Mouse (Mus musculus) stomach, postnatal 0 days (tissue): ENCODE measurements around the gene Epb41l1. TPM values are rescaled to one million over a fixed set of nuclear protein-coding genes. Genes with fewer than 3 reads are reported as not detected.

ENCODE experiments used
- ATAC-seq: fragments of 200-750 bp; cut with Nextera tagmentation; 2 replicates; pipeline ENCODE4 v1.8.0; 2017; ENCODE audit not compliant: low FRiP score, low TSS enrichment
- DNase-seq: peaks from one replicate; pipeline ENCODE4 v3.0.0-alpha.2; 2016; ENCODE audit warnings: low spot score
- H3K27ac ChIP-seq: fragments of 300-500 bp; sonication (generic); replicated peaks from 2 replicates; pipeline ENCODE4 v1.5.1; 2014; ENCODE audit warnings: mild to moderate bottlenecking, control low read depth
- H3K27me3 ChIP-seq: fragments of 300-500 bp; sonication (generic); 2 replicates; pipeline ENCODE4 v1.6.1; 2014; ENCODE audit warnings: low read length; ENCODE audit not compliant: control insufficient read depth, insufficient read depth
- H3K36me3 ChIP-seq: fragments of 300-500 bp; sonication (generic); 2 replicates; pipeline ENCODE4 v1.6.1; 2014; ENCODE audit warnings: low read length, mixed read lengths; ENCODE audit not compliant: control insufficient read depth, insufficient read depth
- H3K4me1 ChIP-seq: fragments of 300-500 bp; sonication (generic); replicated peaks from 2 replicates; pipeline ENCODE4 v1.6.1; 2014; ENCODE audit warnings: antibody characterized with exemption; ENCODE audit not compliant: control insufficient read depth, insufficient read depth
- H3K4me2 ChIP-seq: fragments of 300-500 bp; sonication (generic); replicated peaks from 2 replicates; pipeline ENCODE4 v1.6.1; 2014; ENCODE audit warnings: low read depth, mild to moderate bottlenecking, control low read depth, moderate library complexity
- H3K4me3 ChIP-seq: fragments of 300-500 bp; sonication (generic); 2 replicates; pipeline ENCODE4 v1.5.1; 2014; ENCODE audit warnings: low read depth, low read length, control low read depth
- H3K9ac ChIP-seq: fragments of 300-500 bp; sonication (generic); 2 replicates; pipeline ENCODE4 v1.6.1; 2014; ENCODE audit warnings: mild to moderate bottlenecking, low read length, control low read depth, mixed read lengths
- H3K9me3 ChIP-seq: fragments of 300-500 bp; sonication (generic); 2 replicates; pipeline ENCODE4 v1.6.1; 2016; ENCODE audit warnings: low read length; ENCODE audit not compliant: control insufficient read depth
- CTCF ChIP-seq: IDR thresholded peaks from 2 replicates; pipeline ENCODE4 v1.5.1; 2016; ENCODE audit warnings: antibody characterized with exemption, low read depth, mild to moderate bottlenecking, moderate library complexity
- EP300 ChIP-seq: optimal IDR thresholded peaks from 2 replicates; pipeline ENCODE3; 2016; ENCODE audit warnings: antibody characterized with exemption
- WGBS: fragments of 180-500 bp; shearing (Covaris S2); extraction: QIAGEN DNeasy Blood & Tissue Kit; methylation state at CpG from one replicate; pipeline ENCODE4 v1.1.7; 2014; 5-methylcytosine and 5-hydroxymethylcytosine counted together
- polyA plus RNA-seq: library from polyadenylated mRNA; unstranded; fragments of >200 nt; fragmentation: Nextera tagmentation; extraction: Ambion mirVana; gene quantifications from 2 replicates; pipeline ENCODE4 v1.2.1, GENCODE M21; 2015

The Epb41l1 gene
- polyA plus RNA-seq, 1 experiment from 2014 or later = 1.7 TPM

DNA sequence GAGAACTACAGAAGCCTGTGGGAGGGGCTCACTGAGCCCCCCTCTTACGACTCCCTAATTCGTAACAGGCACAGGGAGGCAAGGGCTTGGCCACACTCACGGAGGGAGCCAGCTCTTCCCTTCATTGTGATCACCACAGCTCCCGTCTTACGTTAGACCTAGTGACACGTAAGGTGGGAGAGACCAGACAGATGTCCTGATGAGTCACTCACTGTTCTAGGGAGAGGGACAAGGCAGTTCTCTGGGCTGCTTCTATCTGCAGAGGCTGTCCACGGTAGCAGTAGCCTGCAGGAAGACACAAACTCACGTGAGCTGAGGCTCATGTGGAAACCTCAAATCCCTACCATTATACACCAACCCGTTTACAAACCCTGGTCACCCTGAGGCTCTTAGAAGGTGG, 73.8 kb downstream of the Epb41l1 start:
- H3K9ac ChIP-seq = no peak overlapping the region
- H3K36me3 ChIP-seq = peaks cover 2% of the 10 kb centered on the region; the same call in 1 of the 2 replicates
- no peak overlapping the region for H3K4me2 ChIP-seq
- TF ChIP-seq EP300 (no peak), CTCF (no peak)
- no peak for DNase-seq
- no peaks in the 10 kb centered on the region for H3K27me3 ChIP-seq
- 77% methylated on average over 9 of the region's 9 CpGs for WGBS
- no peak overlapping the region for H3K27ac ChIP-seq
- no peak; the same call in 1 of the 2 replicates for ATAC-seq
- H3K9me3 ChIP-seq = no peaks in the 10 kb centered on the region
- no peak overlapping the region for H3K4me3 ChIP-seq
- no peaks in the 10 kb centered on the region for H3K4me1 ChIP-seq

DNA sequence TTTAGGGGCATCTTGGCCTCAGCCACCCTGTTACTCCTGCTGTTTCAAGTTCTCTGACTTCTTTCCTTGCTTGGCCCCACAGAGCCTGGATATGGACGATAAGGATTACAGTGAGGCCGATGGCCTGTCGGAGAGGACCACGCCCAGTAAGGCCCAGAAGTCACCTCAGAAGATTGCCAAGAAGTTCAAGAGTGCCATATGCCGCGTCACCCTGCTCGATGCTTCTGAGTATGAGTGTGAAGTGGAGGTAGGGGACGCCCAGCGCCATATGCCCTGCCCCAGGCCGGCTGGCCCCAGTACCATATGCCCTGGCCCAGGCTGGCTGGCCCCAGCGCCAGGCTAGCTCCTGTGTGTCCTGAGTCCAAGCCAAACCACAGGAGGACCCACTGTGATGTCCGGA, 74.2 kb downstream of the Epb41l1 start:
- WGBS = 73% methylated on average over 12 of the region's 12 CpGs
- ATAC-seq = peak; percentile 18; the same call in 1 of the 2 replicates
- no peak overlapping the region for H3K9ac ChIP-seq
- no peak overlapping the region for H3K4me3 ChIP-seq
- no peaks in the 10 kb centered on the region for H3K9me3 ChIP-seq
- no peak for DNase-seq
- H3K27me3 ChIP-seq = no peaks in the 10 kb centered on the region
- H3K36me3 ChIP-seq = peaks cover 2% of the 10 kb centered on the region; the same call in 1 of the 2 replicates
- TF ChIP-seq CTCF (no peak), EP300 (no peak)
- H3K4me2 ChIP-seq = no peak overlapping the region
- no peaks in the 10 kb centered on the region for H3K4me1 ChIP-seq
- no peak overlapping the region for H3K27ac ChIP-seq

DNA sequence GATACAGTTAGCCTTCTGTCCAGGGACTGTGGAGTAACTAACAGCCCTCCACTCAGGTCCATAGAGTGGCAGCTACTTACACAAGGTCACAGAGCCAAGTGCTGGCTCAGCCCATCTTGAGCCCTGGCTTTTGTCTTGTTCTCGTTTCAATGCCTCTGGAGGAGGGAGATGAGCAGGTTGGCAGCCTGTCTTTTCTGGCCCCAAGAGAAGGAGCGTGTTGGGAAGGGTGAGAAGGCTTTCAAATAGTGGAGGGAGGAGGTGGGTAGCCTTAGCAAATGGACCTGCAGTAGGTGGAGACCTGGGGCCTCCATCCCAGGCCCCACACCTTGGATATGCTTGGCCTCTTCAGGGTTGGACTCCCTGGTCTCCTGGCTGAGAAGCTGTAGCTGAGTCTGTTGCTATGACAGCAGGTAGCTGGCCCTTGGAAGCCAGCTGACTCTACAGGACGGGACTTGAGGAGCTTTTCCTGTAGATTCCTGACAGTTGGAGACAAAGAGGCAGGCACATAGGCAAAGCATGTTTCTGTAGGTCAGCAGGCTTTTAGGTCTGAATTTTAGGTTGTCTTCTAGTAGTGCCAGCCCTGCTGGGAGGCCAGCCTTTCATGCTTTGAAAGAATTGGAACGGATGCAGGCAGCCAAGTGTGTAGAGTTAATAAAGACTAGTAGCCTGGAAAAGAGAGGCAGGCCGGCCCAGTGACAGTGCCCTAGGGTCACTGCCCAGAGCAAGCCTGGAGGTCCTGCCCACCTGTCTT, 76.3 kb downstream of the Epb41l1 start:
- no peaks in the 10 kb centered on the region for H3K27me3 ChIP-seq
- no peak overlapping the region for H3K27ac ChIP-seq
- WGBS = 71% methylated on average over 5 of the region's 5 CpGs
- H3K4me2 ChIP-seq = no peak overlapping the region
- peaks cover 2% of the 10 kb centered on the region; the same call in 1 of the 2 replicates for H3K36me3 ChIP-seq
- no peaks in the 10 kb centered on the region for H3K9me3 ChIP-seq
- H3K4me3 ChIP-seq = no peak overlapping the region
- DNase-seq (no peak), ATAC-seq (no peak)
- H3K4me1 ChIP-seq = no peaks in the 10 kb centered on the region
- TF ChIP-seq CTCF (no peak), EP300 (no peak)
- H3K9ac ChIP-seq = no peak overlapping the region

DNA sequence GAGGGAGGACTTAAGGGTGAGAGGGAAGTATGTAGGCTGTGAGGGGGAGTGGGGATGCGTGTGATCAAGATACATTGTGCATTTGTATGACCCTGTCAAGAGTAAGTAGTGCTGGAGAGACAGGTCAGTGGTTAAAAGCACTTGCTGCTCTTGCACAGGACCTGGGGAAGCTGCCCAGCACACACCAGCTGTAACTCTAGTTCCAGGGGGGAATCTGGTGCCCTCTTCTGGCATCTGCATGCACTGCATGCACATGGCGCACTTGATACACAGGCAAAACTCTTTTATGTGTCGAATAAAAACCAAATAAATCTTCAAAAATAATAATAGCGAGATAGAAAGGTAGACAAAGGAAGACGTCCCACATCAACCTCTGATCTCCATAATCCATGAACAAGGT, 77.2 kb downstream of the Epb41l1 start:
- Histone ChIP-seq H3K9me3 (no peaks in the 10 kb centered on the region), H3K4me2 (no peak overlapping the region), H3K4me3 (no peak overlapping the region), H3K4me1 (no peaks in the 10 kb centered on the region), H3K27me3 (no peaks in the 10 kb centered on the region), H3K9ac (no peak overlapping the region), H3K36me3 (peaks cover 2% of the 10 kb centered on the region; the same call in 1 of the 2 replicates), H3K27ac (no peak overlapping the region)
- TF ChIP-seq EP300 (no peak), CTCF (peak; percentile 89)
- DNase-seq (peak; percentile 74), ATAC-seq (peak; percentile 28; the same call in 1 of the 2 replicates)
- 49% methylated on average over 5 of the region's 5 CpGs for WGBS

DNA sequence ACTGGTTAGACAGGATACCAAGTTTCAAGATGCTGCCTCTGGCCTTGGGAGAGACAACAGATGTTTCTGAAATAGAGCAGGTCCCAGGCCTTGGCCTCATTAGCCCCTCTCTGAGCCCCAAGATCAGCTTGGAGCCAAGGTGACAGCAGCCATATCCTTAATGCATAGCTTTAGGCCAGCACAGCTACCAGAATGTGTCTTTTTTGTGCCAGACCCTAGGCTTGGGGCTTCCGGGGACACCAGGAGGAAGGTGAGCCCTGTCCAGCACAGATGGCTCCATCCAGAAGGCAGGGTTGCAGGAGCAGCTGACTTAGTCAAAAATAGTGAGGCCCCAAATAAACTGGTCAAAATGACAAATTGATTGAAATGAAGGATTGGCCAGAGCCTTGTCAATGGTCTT, 80.3 kb downstream of the Epb41l1 start:
- Histone ChIP-seq H3K9ac (no peak overlapping the region), H3K4me1 (no peaks in the 10 kb centered on the region), H3K9me3 (no peaks in the 10 kb centered on the region), H3K27ac (no peak overlapping the region), H3K4me2 (no peak overlapping the region), H3K27me3 (no peaks in the 10 kb centered on the region), H3K36me3 (peaks cover 3% of the 10 kb centered on the region), H3K4me3 (no peak overlapping the region)
- WGBS = 95% methylated on average over 1 of the region's 1 CpGs
- DNase-seq (no peak), ATAC-seq (no peak)
- TF ChIP-seq CTCF (no peak), EP300 (no peak)

DNA sequence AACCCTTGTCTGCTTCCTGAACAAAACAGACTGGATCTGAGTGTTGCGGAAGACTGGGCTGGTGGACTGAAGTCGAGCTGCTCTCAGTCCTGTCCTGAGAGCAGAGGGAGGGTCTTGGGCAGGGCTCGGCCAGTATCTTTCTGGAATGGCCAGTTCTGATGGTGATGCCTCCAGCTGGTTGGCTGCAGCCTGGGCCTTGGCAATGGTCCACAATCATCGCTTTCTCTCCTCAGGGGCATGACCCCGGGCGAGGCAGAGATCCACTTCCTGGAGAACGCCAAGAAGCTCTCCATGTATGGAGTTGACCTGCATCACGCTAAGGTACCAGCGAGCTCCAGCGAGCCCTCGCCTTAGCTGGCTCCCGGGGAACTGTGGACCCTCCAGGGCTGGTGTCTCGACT, 84.8 kb downstream of the Epb41l1 start:
- Histone ChIP-seq H3K4me2 (no peak overlapping the region), H3K27ac (no peak overlapping the region), H3K9ac (no peak overlapping the region), H3K36me3 (peaks cover 20% of the 10 kb centered on the region), H3K27me3 (no peaks in the 10 kb centered on the region), H3K4me3 (no peak overlapping the region), H3K4me1 (no peaks in the 10 kb centered on the region), H3K9me3 (no peaks in the 10 kb centered on the region)
- TF ChIP-seq EP300 (no peak), CTCF (no peak)
- ATAC-seq (no peak), DNase-seq (no peak)
- WGBS = 70% methylated on average over 13 of the region's 13 CpGs
